Mouse (Mus musculus) ES-E14 (cell line): Measurements from ENCODE around the gene Cmah. TPM values are rescaled to one million over a fixed set of nuclear protein-coding genes. Genes with fewer than 3 reads are reported as not detected.

Experiments used
- DNase-seq: peaks from one replicate; pipeline ENCODE4 v3.0.0-alpha.2; 2013; ENCODE audit warnings: low read depth, low spot score
- H3K27ac ChIP-seq: 2 replicates; pipeline ENCODE4 v1.5.1; 2012; ENCODE audit warnings: low read depth, mild to moderate bottlenecking, low read length, moderate library complexity, mixed read lengths; ENCODE audit not compliant: poor library complexity, insufficient read depth, severe bottlenecking
- H3K36me3 ChIP-seq: 2 replicates; pipeline ENCODE4 v1.6.1; 2012; ENCODE audit warnings: mild to moderate bottlenecking, low read length, moderate library complexity, mixed read lengths; ENCODE audit not compliant: control insufficient read depth, poor library complexity, insufficient read depth, severe bottlenecking
- H3K4me1 ChIP-seq, 2 experiments: fragments of 150-350 bp in 1 of 2; sonication (generic) in 1 of 2; 2 replicates each; pipeline ENCODE4 v1.6.1; 2012; ENCODE audit warnings: low read length in 2 of 2, mild to moderate bottlenecking in 1 of 2, mixed read lengths in 1 of 2; ENCODE audit not compliant: control insufficient read depth in 2 of 2, insufficient read depth in 2 of 2, poor library complexity in 1 of 2
- H3K4me3 ChIP-seq, 2 experiments: fragments of 150-350 bp in 1 of 2; sonication (generic) in 1 of 2; 2 replicates each; pipeline ENCODE4 v1.5.1; 2012; ENCODE audit warnings: low read length in 2 of 2, low read depth in 1 of 2, mild to moderate bottlenecking in 1 of 2, mixed read lengths in 1 of 2; ENCODE audit not compliant: insufficient read depth in 1 of 2, poor library complexity in 1 of 2, severe bottlenecking in 1 of 2
- H3K9ac ChIP-seq: 2 replicates; pipeline ENCODE4 v1.6.1; 2012; ENCODE audit warnings: low read depth, mild to moderate bottlenecking, low read length, mixed read lengths; ENCODE audit not compliant: poor library complexity, insufficient read depth, severe bottlenecking
- H3K9me3 ChIP-seq: fragments of 150-350 bp; sonication (generic); 2 replicates; pipeline ENCODE4 v1.6.1; 2012; ENCODE audit warnings: low read depth, mild to moderate bottlenecking, low read length; ENCODE audit not compliant: control insufficient read depth, insufficient read depth
- CHD2 ChIP-seq: IDR thresholded peaks from 2 replicates; pipeline ENCODE4 v1.6.1; 2014; ENCODE audit warnings: mild to moderate bottlenecking, low read depth, low read length, inconsistent platforms
- HCFC1 ChIP-seq: IDR thresholded peaks from 2 replicates; pipeline ENCODE4 v1.6.1; 2012; ENCODE audit warnings: low read length, inconsistent platforms, borderline replicate concordance; ENCODE audit not compliant: insufficient read depth
- MAFK ChIP-seq: IDR thresholded peaks from 2 replicates; pipeline ENCODE4 v1.6.1; 2014; ENCODE audit warnings: mild to moderate bottlenecking, low read depth, low read length, inconsistent platforms; ENCODE audit not compliant: insufficient read depth
- ZC3H11A ChIP-seq: IDR thresholded peaks from 2 replicates; pipeline ENCODE4 v1.6.1; 2012; ENCODE audit warnings: low read depth, mild to moderate bottlenecking, inconsistent platforms, low read length, borderline replicate concordance
- ZNF384 ChIP-seq: IDR thresholded peaks from 2 replicates; pipeline ENCODE4 v1.6.1; 2012; ENCODE audit warnings: low read depth, low read length, inconsistent platforms
- in situ Hi-C, 2 experiments: fragments of 600-800 bp; cut with MboI; formaldehyde crosslinking; loops; one replicate each; pipeline ENCODE4 v1.15.1; 2025; ENCODE audit warnings: low sequenced_read_pairs in 2 of 2, inconsistent platforms in 1 of 2; ENCODE audit not compliant: unreplicated experiment in 2 of 2
- total RNA-seq: library from RNA; depleted of rRNA; stranded (reverse); fragments of 300-350 nt; gene quantifications from 2 replicates; pipeline ENCODE4 v1.2.3, GENCODE M21; 2012

The Cmah gene
- total RNA-seq, 1 experiment = 0.18 TPM

GRCm38 (mm10) chr13:24338343-24338861, 11.2 kb downstream of the Cmah start:
- in situ Hi-C loops = no loop called here
- DNase-seq = no peak

GRCm38 (mm10) chr13:24339907-24340306, 12.7 kb downstream of the Cmah start:
- Histone ChIP-seq H3K4me3 (no peak overlapping the region), H3K36me3 (no peaks in the 10 kb centered on the region), H3K4me1 (no peaks in the 10 kb centered on the region), H3K9me3 (no peaks in the 10 kb centered on the region), H3K27ac (no peak overlapping the region), H3K9ac (no peak overlapping the region)
- no peak for DNase-seq
- TF ChIP-seq HCFC1 (no peak), MAFK (no peak), ZNF384 (no peak), ZC3H11A (no peak), CHD2 (no peak)
- in situ Hi-C loops = no loop called here

More at GRCm38 (mm10) chr13:24338343-24338861, 11.2 kb downstream of the Cmah start:
- Histone ChIP-seq H3K9me3 (no peaks in the 10 kb centered on the region), H3K36me3 (no peaks in the 10 kb centered on the region), H3K9ac (no peak overlapping the region), H3K27ac (no peak overlapping the region), H3K4me3 (no peak overlapping the region), H3K4me1 (no peaks in the 10 kb centered on the region)
- TF ChIP-seq CHD2 = no peak
- TF ChIP-seq ZNF384 = no peak
- TF ChIP-seq ZC3H11A = no peak
- TF ChIP-seq MAFK = no peak
- TF ChIP-seq HCFC1 = no peak

- TF ChIP-seq ZNF384 (no peak), HCFC1 (no peak), ZC3H11A (no peak), MAFK (no peak), CHD2 (no peak)
- in situ Hi-C loops = no loop called here
These were observed 13.3 kb downstream of the Cmah start for GRCm38 (mm10) chr13:24340462-24340861.

GRCm38 (mm10) chr13:24342091-24342490, 14.9 kb downstream of the Cmah start:
- no peak for DNase-seq
- TF ChIP-seq ZNF384 (no peak), CHD2 (no peak)
- Histone ChIP-seq H3K4me1 (no peaks in the 10 kb centered on the region), H3K4me3 (no peak overlapping the region), H3K27ac (no peak overlapping the region), H3K36me3 (no peaks in the 10 kb centered on the region), H3K9me3 (no peaks in the 10 kb centered on the region), H3K9ac (no peak overlapping the region)
- in situ Hi-C loops = no loop called here

More at GRCm38 (mm10) chr13:24340462-24340861, 13.3 kb downstream of the Cmah start:
- Histone ChIP-seq H3K9ac (no peak overlapping the region), H3K27ac (no peak overlapping the region), H3K9me3 (no peaks in the 10 kb centered on the region), H3K36me3 (no peaks in the 10 kb centered on the region), H3K4me3 (no peak overlapping the region), H3K4me1 (no peaks in the 10 kb centered on the region)
- DNase-seq = no peak

- TF ChIP-seq ZNF384 (no peak), ZC3H11A (no peak), HCFC1 (no peak), MAFK (no peak), CHD2 (no peak)
- in situ Hi-C loops = no loop called here
- DNase-seq = no peak
- no peaks in the 10 kb centered on the region for H3K36me3 ChIP-seq
- no peak overlapping the region for H3K9ac ChIP-seq
- H3K27ac ChIP-seq = no peak overlapping the region
- H3K4me1 ChIP-seq = no peaks in the 10 kb centered on the region
- no peak overlapping the region for H3K4me3 ChIP-seq
- H3K9me3 ChIP-seq = no peaks in the 10 kb centered on the region
These were observed 25.8 kb downstream of the Cmah start for GRCm38 (mm10) chr13:24353004-24353403.
